In genomic region chr3:57667054-57667723, GRCm38 (mm10) we compare ENCODE assay signal across 8 mouse cellular contexts. TPM values are rescaled to one million over a fixed set of nuclear protein-coding genes. Genes with fewer than 3 reads are reported as not detected.
DNase-seq lines count a peak whose midpoint lies in the region; ATAC-seq and TF ChIP-seq lines count a peak whose summit lies in the region.

No protein-coding gene starts in this region.

- H3K4me1 ChIP-seq in cerebellum, adult 2 months (ENCODE audit: control insufficient read depth, insufficient read depth, low read length) = no peaks in the 10 kb centered on the region
- H3K4me1 ChIP-seq in hindbrain, embryonic 14.5 days (replicated peaks; ENCODE audit: control insufficient read depth, insufficient read depth, low read length) = no peaks in the 10 kb centered on the region
- H3K4me1 ChIP-seq in lung, embryonic 16.5 days (replicated peaks; ENCODE audit: control insufficient read depth, insufficient read depth, low read length) = peaks cover 3% of the 10 kb centered on the region; the same call in 1 of the 2 replicates

- peak overlapping the region; percentile 51 for H3K4me2 ChIP-seq in hindbrain, embryonic 14.5 days (replicated peaks)
- H3K4me2 ChIP-seq in lung, embryonic 16.5 days (ENCODE audit: low read depth, low read length) = peak overlapping the region; percentile 47

- ATAC-seq in frontal cortex, adult (ENCODE audit: low TSS enrichment) = peak; percentile 97
- ATAC-seq in hindbrain, embryonic 14.5 days (ENCODE audit: low FRiP score) = peak; percentile 94
- ATAC-seq in lung, embryonic 16.5 days (ENCODE audit: low read depth) = peak; percentile 83

- H3K27ac ChIP-seq in cerebellum, adult 2 months (ENCODE audit: insufficient read depth, low read length) = no peak overlapping the region
- H3K27ac ChIP-seq in hindbrain, embryonic 14.5 days = peak overlapping the region; percentile 18; the same call in 1 of the 2 replicates
- H3K27ac ChIP-seq in lung, embryonic 16.5 days (ENCODE audit: low read length) = no peak overlapping the region

- no peaks in the 10 kb centered on the region for H3K36me3 ChIP-seq in hindbrain, embryonic 14.5 days (replicated peaks; ENCODE audit: control insufficient read depth, insufficient read depth)
- no peaks in the 10 kb centered on the region for H3K36me3 ChIP-seq in lung, embryonic 16.5 days (ENCODE audit: control insufficient read depth, insufficient read depth, low read length)

- H3K9ac ChIP-seq in hindbrain, embryonic 14.5 days = peak overlapping the region; percentile 46; the same call in 1 of the 2 replicates
- peak overlapping the region; percentile 36; the same call in 1 of the 2 replicates for H3K9ac ChIP-seq in lung, embryonic 16.5 days (ENCODE audit: low read length)

- no peaks in the 10 kb centered on the region for H3K9me3 ChIP-seq in hindbrain, embryonic 14.5 days (ENCODE audit: control insufficient read depth, low read length)
- H3K9me3 ChIP-seq in lung, embryonic 16.5 days (ENCODE audit: control insufficient read depth, low read length) = no peaks in the 10 kb centered on the region

- H3K4me3 ChIP-seq in cerebellum, adult 2 months (replicated peaks; ENCODE audit: insufficient read depth, low read depth, low read length) = peak overlapping the region; percentile 18
- H3K4me3 ChIP-seq in hindbrain, embryonic 14.5 days (replicated peaks; ENCODE audit: low read length) = peak overlapping the region; percentile 19
- peak overlapping the region; percentile 21 for H3K4me3 ChIP-seq in lung, embryonic 16.5 days (ENCODE audit: low read length)

- TF ChIP-seq CTCF in cerebellum, adult 2 months (IDR thresholded peaks at IDR 0.05; ENCODE audit: borderline replicate concordance, insufficient read depth, low read depth, low read length) = peak; percentile 33; the same call in 1 of the 2 replicates

- whole genome bisulfite sequencing in cerebellum, adult 2 months = 24% methylated on average over 14 of the region's 14 CpGs
- WGBS in hindbrain, embryonic 14.5 days = 27% methylated on average over 14 of the region's 14 CpGs
- WGBS in lung, embryonic 16.5 days = 27% methylated on average over 14 of the region's 14 CpGs

- H3K27me3 ChIP-seq in cerebellum, adult 2 months (ENCODE audit: control insufficient read depth, insufficient read depth, low read length) = no peaks in the 10 kb centered on the region
- no peaks in the 10 kb centered on the region for H3K27me3 ChIP-seq in hindbrain, embryonic 14.5 days (ENCODE audit: control insufficient read depth, insufficient read depth, low read length)
- H3K27me3 ChIP-seq in lung, embryonic 16.5 days (ENCODE audit: control insufficient read depth, insufficient read depth, low read depth, low read length) = no peaks in the 10 kb centered on the region

- TF ChIP-seq POLR2A in cerebellum, adult 2 months (IDR thresholded peaks at IDR 0.05; ENCODE audit: borderline replicate concordance, insufficient read depth, low read length) = no peak

- peak; percentile 86 for DNase-seq in R1 (ENCODE audit: low read depth, low spot score)
- peak; percentile 60 to 61 for DNase-seq in cerebellum, adult 2 months
- DNase-seq in hindbrain, embryonic 14.5 days (ENCODE audit: low spot score) = peak; percentile 94
- DNase-seq in layer of hippocampus, postnatal 10 days (ENCODE audit: low spot score in 2 of 2) = peak; percentile 79 to 82
- DNase-seq in retina, adult 2 months (ENCODE audit: low read depth, low spot score) = peak; percentile 70
- peak; percentile 56 for DNase-seq in urinary bladder, postnatal 25 days (ENCODE audit: low spot score)

RNA-seq across cellular contexts. Expression of gene Commd2, which starts 15.7 kb away (rescaled TPM):
- polyA plus RNA-seq in cerebellum, adult 2 months (2012; rRNA removed) = 25.9 and 28.9 TPM in 2 replicates
- 75.8 and 79.7 TPM in 2 replicates for polyA plus RNA-seq in hindbrain, embryonic 14.5 days (2014; fragmentation: Nextera tagmentation; extraction: Ambion mirVana)
- 10 to 100 TPM; 23.4 to 26.7 TPM for total RNA-seq in layer of hippocampus, postnatal 10 days (2021)
- polyA plus RNA-seq in lung, embryonic 16.5 days (2015; fragmentation: Nextera tagmentation; extraction: Ambion mirVana) = 91.1 and 96.8 TPM in 2 replicates

RNA-seq across cellular contexts. Expression of gene Ankub1, which starts 25.4 kb away (rescaled TPM):
- 3.2 and 3.9 TPM in 2 replicates for polyA plus RNA-seq in cerebellum, adult 2 months (2012; rRNA removed)
- 0.16 and 0.31 TPM in 2 replicates for polyA plus RNA-seq in hindbrain, embryonic 14.5 days (2014; fragmentation: Nextera tagmentation; extraction: Ambion mirVana)
- total RNA-seq in layer of hippocampus, postnatal 10 days (2021) = 1 to 10 TPM; 1.6 to 1.9 TPM
- polyA plus RNA-seq in lung, embryonic 16.5 days (2015; fragmentation: Nextera tagmentation; extraction: Ambion mirVana) = 0.19 and 0.30 TPM in 2 replicates
